Mouse (Mus musculus): ENCODE measurements around the gene Ifi202b. TPM values are rescaled to one million over a fixed set of nuclear protein-coding genes. Genes with fewer than 3 reads are reported as not detected.
"Not testable (repeated sequence)": the region's sequence is repeated elsewhere in the genome, so short reads cannot be mapped to it uniquely, and the experiment has no call there.

Gene Ifi202b
- polyA plus RNA-seq, 1 experiment from 2014 or later = not detected

DNA sequence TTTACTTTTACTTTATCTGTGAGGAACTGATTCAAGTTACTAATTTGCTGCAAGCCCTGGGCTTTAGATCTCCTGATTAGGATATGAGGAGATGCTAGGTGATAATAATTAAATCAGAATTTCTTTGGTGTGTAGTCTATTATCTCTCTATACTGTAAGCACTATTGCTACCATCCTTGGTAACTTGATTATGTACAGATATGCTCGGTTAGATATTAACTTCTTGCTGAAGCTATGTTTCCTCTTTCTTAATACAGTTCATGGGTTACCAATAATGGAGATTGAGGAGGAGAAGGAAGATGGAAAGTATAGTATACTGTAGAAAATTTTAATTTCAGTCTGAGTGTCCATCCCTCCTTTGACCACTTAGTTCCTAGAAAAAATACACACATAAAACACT is 29.0 kb downstream of the Ifi202b start:
- H3K4me1 ChIP-seq = no peaks in the 10 kb centered on the region
- H3K9ac ChIP-seq = no peak overlapping the region
- WGBS = 80% methylated on average over 1 of the region's 1 CpGs
- no peaks in the 10 kb centered on the region for H3K27me3 ChIP-seq
- H3K4me2 ChIP-seq = no peak overlapping the region
- no peak overlapping the region for H3K27ac ChIP-seq
- no peaks in the 10 kb centered on the region for H3K36me3 ChIP-seq
- H3K9me3 ChIP-seq (replicated peaks) = no peaks in the 10 kb centered on the region
- ATAC-seq (replicated peaks; ENCODE audit: low FRiP score) = no peak
- H3K4me3 ChIP-seq (replicated peaks) = no peak overlapping the region

DNA sequence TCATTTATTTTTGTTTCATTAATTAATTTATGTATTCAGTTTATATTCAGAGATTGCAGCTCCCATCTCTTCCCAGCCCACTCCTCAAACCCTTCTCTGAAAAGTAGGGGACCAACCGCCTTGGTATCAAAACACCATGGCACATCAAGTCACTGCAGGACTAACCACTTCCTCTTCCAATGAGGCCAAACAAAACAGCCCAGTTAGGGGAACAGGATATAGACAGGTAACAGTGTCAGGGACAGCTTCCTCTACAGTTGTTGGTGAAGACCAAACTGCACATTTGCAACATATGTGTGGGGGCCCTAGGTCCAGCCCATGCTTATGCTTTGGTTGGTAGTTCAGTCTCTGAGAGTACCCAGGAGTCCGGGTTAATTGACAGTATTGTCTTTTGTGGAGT is 33.5 kb downstream of the Ifi202b start:
- H3K27me3 ChIP-seq; H3K36me3 ChIP-seq; H3K9ac ChIP-seq; H3K4me1 ChIP-seq; H3K9me3 ChIP-seq (replicated peaks); H3K27ac ChIP-seq; H3K4me2 ChIP-seq; H3K4me3 ChIP-seq (replicated peaks); ATAC-seq (replicated peaks; ENCODE audit: low FRiP score): not testable (repeated sequence)
- WGBS = 86% methylated on average over 2 of the region's 2 CpGs

GRCm38 (mm10) chr1:173942780-173943066 is 39.8 kb downstream of the Ifi202b start:
- not testable (repeated sequence) for H3K9ac ChIP-seq; H3K27me3 ChIP-seq; H3K4me2 ChIP-seq; H3K4me1 ChIP-seq; H3K9me3 ChIP-seq (replicated peaks); ATAC-seq (replicated peaks; ENCODE audit: low FRiP score); H3K36me3 ChIP-seq; H3K27ac ChIP-seq; H3K4me3 ChIP-seq (replicated peaks)

- not testable (repeated sequence) for H3K4me3 ChIP-seq (replicated peaks); H3K27me3 ChIP-seq; H3K36me3 ChIP-seq; ATAC-seq (replicated peaks; ENCODE audit: low FRiP score); H3K9ac ChIP-seq; H3K9me3 ChIP-seq (replicated peaks); H3K27ac ChIP-seq; H3K4me1 ChIP-seq; H3K4me2 ChIP-seq
- 67% methylated on average over 3 of the region's 3 CpGs for WGBS
Observed at GRCm38 (mm10) chr1:173941924-173942779, 40.4 kb downstream of the Ifi202b start, which contains the start of the genes Mndal and Ifi203. Gene Mndal (minus strand): TSS chr1:173942491. Gene Ifi203 (minus strand): TSS chr1:173942672.

- 93% methylated on average over 2 of the region's 2 CpGs for WGBS
- not testable (repeated sequence) for H3K9me3 ChIP-seq (replicated peaks)
Observed at GRCm38 (mm10) chr1:173941522-173941921, 41.0 kb downstream of the Ifi202b start.

DNA sequence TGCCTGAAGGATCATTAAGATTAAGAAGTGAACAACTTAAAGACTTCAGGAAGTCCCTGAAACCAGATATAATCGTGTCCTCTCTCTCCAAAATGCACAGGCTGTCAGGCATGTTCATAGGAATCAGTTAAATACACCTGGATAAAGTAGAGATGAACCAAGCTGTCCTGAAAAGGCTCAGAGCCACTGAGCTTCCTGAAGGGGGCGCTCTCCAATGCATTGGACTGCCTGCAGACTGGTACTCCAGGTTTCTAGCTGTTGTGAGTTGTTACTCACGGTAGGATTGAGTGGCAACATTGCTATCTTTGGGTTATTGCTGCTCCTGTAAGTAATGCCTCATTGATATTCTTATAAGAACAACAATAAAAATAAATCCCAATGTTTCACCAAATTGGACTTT is 63.3 kb downstream of the Ifi202b start:
- H3K4me1 ChIP-seq; H3K36me3 ChIP-seq; H3K9me3 ChIP-seq (replicated peaks); H3K9ac ChIP-seq; H3K4me3 ChIP-seq (replicated peaks); H3K27me3 ChIP-seq; H3K4me2 ChIP-seq; H3K27ac ChIP-seq; ATAC-seq (replicated peaks; ENCODE audit: low FRiP score): not testable (repeated sequence)
- 67% methylated on average over 3 of the region's 3 CpGs for WGBS

More at GRCm38 (mm10) chr1:173941522-173941921, 41.0 kb downstream of the Ifi202b start:
- H3K4me2 ChIP-seq; H3K4me1 ChIP-seq; ATAC-seq (replicated peaks; ENCODE audit: low FRiP score); H3K36me3 ChIP-seq; H3K4me3 ChIP-seq (replicated peaks); H3K9ac ChIP-seq; H3K27ac ChIP-seq; H3K27me3 ChIP-seq: not testable (repeated sequence)

DNA sequence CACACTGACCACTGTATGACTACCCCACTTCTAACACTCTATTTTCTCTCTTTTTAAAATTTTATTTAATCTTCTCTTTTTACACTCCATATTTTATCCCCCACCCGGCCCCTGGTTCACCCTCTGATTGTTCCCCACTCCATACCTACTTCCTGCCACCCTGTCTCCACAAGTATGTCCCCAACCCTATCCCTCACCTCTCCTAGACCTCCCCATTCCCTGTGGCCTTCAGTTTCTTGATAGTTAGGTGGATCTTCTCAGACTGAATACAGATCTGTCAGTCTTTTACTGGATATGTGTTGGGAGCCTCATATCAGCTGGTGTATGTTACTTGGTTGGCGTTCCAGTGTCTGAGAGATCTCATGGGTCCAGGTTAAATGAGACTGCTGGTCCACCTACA is 68.0 kb downstream of the Ifi202b start:
- H3K36me3 ChIP-seq = no peaks in the 10 kb centered on the region
- no peak overlapping the region for H3K27ac ChIP-seq
- H3K4me2 ChIP-seq = no peak overlapping the region
- no peak overlapping the region for H3K4me3 ChIP-seq (replicated peaks)
- no peaks in the 10 kb centered on the region for H3K9me3 ChIP-seq (replicated peaks)
- WGBS = 91% methylated on average over 2 of the region's 2 CpGs
- ATAC-seq (replicated peaks; ENCODE audit: low FRiP score) = no peak
- H3K4me1 ChIP-seq = no peaks in the 10 kb centered on the region
- H3K27me3 ChIP-seq = no peaks in the 10 kb centered on the region
- H3K9ac ChIP-seq = no peak overlapping the region

GRCm38 (mm10) chr1:173913256-173913791 is 69.2 kb downstream of the Ifi202b start:
- not testable (repeated sequence) for H3K4me1 ChIP-seq; H3K36me3 ChIP-seq; H3K27me3 ChIP-seq; H3K4me3 ChIP-seq (replicated peaks); H3K9me3 ChIP-seq (replicated peaks); H3K27ac ChIP-seq; ATAC-seq (replicated peaks; ENCODE audit: low FRiP score); H3K4me2 ChIP-seq; H3K9ac ChIP-seq

Other genes starting within 250 kb of the Ifi202b start
- gene Ifi207, start 241.0 kb downstream of the Ifi202b start, polyA plus RNA-seq (2015; fragmentation: Nextera tagmentation; extraction: Ambion mirVana) = 0.86 and 1.0 TPM in 2 replicates
- 1.9 and 2.0 TPM in 2 replicates for gene Ifi204, start 215.8 kb downstream of the Ifi202b start, polyA plus RNA-seq (2015; fragmentation: Nextera tagmentation; extraction: Ambion mirVana)
- 0.73 and 0.87 TPM in 2 replicates for gene Ifi211, start 69.7 kb downstream of the Ifi202b start, polyA plus RNA-seq (2015; fragmentation: Nextera tagmentation; extraction: Ambion mirVana)
- 2.1 and 3.7 TPM in 2 replicates for gene Mndal, start 40.3 kb downstream of the Ifi202b start, polyA plus RNA-seq (2015; fragmentation: Nextera tagmentation; extraction: Ambion mirVana)
- 2.0 TPM in 2 replicates for gene Ifi203, start 40.1 kb downstream of the Ifi202b start, polyA plus RNA-seq (2015; fragmentation: Nextera tagmentation; extraction: Ambion mirVana)
- not detected in 2 replicates for gene Ifi205, start 49.1 kb upstream of the Ifi202b start, polyA plus RNA-seq (2015; fragmentation: Nextera tagmentation; extraction: Ambion mirVana)
- not detected in 2 replicates for gene Olfr433, start 58.0 kb upstream of the Ifi202b start, polyA plus RNA-seq (2015; fragmentation: Nextera tagmentation; extraction: Ambion mirVana)
- not detected in 2 replicates for gene Olfr432, start 66.5 kb upstream of the Ifi202b start, polyA plus RNA-seq (2015; fragmentation: Nextera tagmentation; extraction: Ambion mirVana)
- gene Olfr430, start 83.9 kb upstream of the Ifi202b start, polyA plus RNA-seq (2015; fragmentation: Nextera tagmentation; extraction: Ambion mirVana) = not detected in 2 replicates
- gene Olfr429, start 101.6 kb upstream of the Ifi202b start, polyA plus RNA-seq (2015; fragmentation: Nextera tagmentation; extraction: Ambion mirVana) = not detected in 2 replicates
- not detected in 2 replicates for gene Olfr427, start 114.1 kb upstream of the Ifi202b start, polyA plus RNA-seq (2015; fragmentation: Nextera tagmentation; extraction: Ambion mirVana)
- gene Olfr231, start 138.4 kb upstream of the Ifi202b start, polyA plus RNA-seq (2015; fragmentation: Nextera tagmentation; extraction: Ambion mirVana) = not detected in 2 replicates
- not detected in 2 replicates for gene Olfr424, start 148.8 kb upstream of the Ifi202b start, polyA plus RNA-seq (2015; fragmentation: Nextera tagmentation; extraction: Ambion mirVana)
- not detected in 2 replicates for gene Olfr420, start 172.9 kb upstream of the Ifi202b start, polyA plus RNA-seq (2015; fragmentation: Nextera tagmentation; extraction: Ambion mirVana)
- 0.57 and 0.77 TPM in 2 replicates for gene Spta1, start 190.0 kb upstream of the Ifi202b start, polyA plus RNA-seq (2015; fragmentation: Nextera tagmentation; extraction: Ambion mirVana)

Measured in kidney, embryonic 15.5 days (tissue).